Mouse (Mus musculus) limb, embryonic 13.5 days (tissue): ENCODE data around the gene Slc25a36. TPM values are rescaled to one million over a fixed set of nuclear protein-coding genes. Genes with fewer than 3 reads are reported as not detected.

Source experiments
- ATAC-seq: fragments of 200-750 bp; cut with Nextera tagmentation; 2 replicates; pipeline ENCODE4 v1.8.0; 2017; ENCODE audit warnings: low read depth, moderate number of reproducible peaks, moderate TSS enrichment; ENCODE audit not compliant: low FRiP score
- H3K27ac ChIP-seq: fragments of 300-500 bp; sonication (generic); 2 replicates; pipeline ENCODE4 v1.5.1; 2015; ENCODE audit warnings: inconsistent platforms, mild to moderate bottlenecking, moderate library complexity
- H3K27me3 ChIP-seq: fragments of 300-500 bp; sonication (generic); 2 replicates; pipeline ENCODE4 v1.6.1; 2015; ENCODE audit warnings: mild to moderate bottlenecking, inconsistent platforms
- H3K36me3 ChIP-seq: fragments of 300-500 bp; sonication (generic); 2 replicates; pipeline ENCODE4 v1.6.1; 2015; ENCODE audit warnings: inconsistent platforms, mild to moderate bottlenecking, moderate library complexity
- H3K4me1 ChIP-seq: fragments of 300-500 bp; sonication (generic); 2 replicates; pipeline ENCODE4 v1.6.1; 2015; ENCODE audit warnings: inconsistent platforms
- H3K4me2 ChIP-seq: fragments of 300-500 bp; sonication (generic); replicated peaks from 2 replicates; pipeline ENCODE4 v1.6.1; 2015; ENCODE audit warnings: inconsistent platforms, mild to moderate bottlenecking, moderate library complexity
- H3K4me3 ChIP-seq: fragments of 300-500 bp; sonication (generic); 2 replicates; pipeline ENCODE4 v1.5.1; 2015; ENCODE audit warnings: moderate library complexity, mild to moderate bottlenecking, inconsistent platforms
- H3K9ac ChIP-seq: fragments of 300-500 bp; sonication (generic); 2 replicates; pipeline ENCODE4 v1.6.1; 2015; ENCODE audit warnings: mild to moderate bottlenecking, inconsistent platforms
- H3K9me3 ChIP-seq: fragments of 300-500 bp; sonication (generic); 2 replicates; pipeline ENCODE4 v1.6.1; 2016; ENCODE audit warnings: inconsistent platforms
- WGBS: fragments of 180-500 bp; shearing (Covaris S2); methylation state at CpG from one replicate; pipeline ENCODE4 v1.1.7; 2015; 5-methylcytosine and 5-hydroxymethylcytosine counted together
- polyA plus RNA-seq: library from polyadenylated mRNA; unstranded; fragments of >200 nt; fragmentation: Nextera tagmentation; extraction: Ambion mirVana; gene quantifications from 2 replicates; pipeline ENCODE4 v1.2.1, GENCODE M21; 2015

The Slc25a36 gene
- 101 and 103 TPM in 2 replicates for polyA plus RNA-seq

GRCm38 (mm10) chr9:97110571-97111390 is at the start of gene Slc25a36:
TSS of gene Slc25a36 (minus strand) at chr9:97111157.
- H3K27ac ChIP-seq = peak within 1 kb of the TSS; percentile 93
- H3K9ac ChIP-seq = peak within 1 kb of the TSS; percentile 96
- H3K4me3 ChIP-seq = peak within 1 kb of the TSS; percentile 89
- peak; percentile 99 for ATAC-seq
- peak within 1 kb of the TSS; percentile 67 for H3K4me2 ChIP-seq
- no peaks in the 10 kb centered on the region for H3K9me3 ChIP-seq
- under 1% methylated on average over 91 of the region's 91 CpGs for WGBS
- H3K27me3 ChIP-seq = no peaks in the 10 kb centered on the region
- H3K4me1 ChIP-seq = peaks cover 25% of the 10 kb centered on the region
- peaks cover 6% of the 10 kb centered on the region; the same call in 1 of the 2 replicates for H3K36me3 ChIP-seq

GRCm38 (mm10) chr9:97158412-97158811 is 47.5 kb upstream of the Slc25a36 start:
- 67% methylated on average over 3 of the region's 3 CpGs for WGBS

GRCm38 (mm10) chr9:97155981-97156380 is 45.0 kb upstream of the Slc25a36 start:
- H3K9me3 ChIP-seq = no peaks in the 10 kb centered on the region
- WGBS = 56% methylated on average over 3 of the region's 3 CpGs
- no peak overlapping the region for H3K9ac ChIP-seq

More at GRCm38 (mm10) chr9:97158412-97158811, 47.5 kb upstream of the Slc25a36 start:
- peaks cover 4% of the 10 kb centered on the region; the same call in 1 of the 2 replicates for H3K27me3 ChIP-seq
- no peak overlapping the region for H3K9ac ChIP-seq
- no peaks in the 10 kb centered on the region for H3K36me3 ChIP-seq
- no peak overlapping the region for H3K27ac ChIP-seq
- no peaks in the 10 kb centered on the region for H3K9me3 ChIP-seq
- ATAC-seq = no peak
- H3K4me2 ChIP-seq = no peak overlapping the region
- H3K4me1 ChIP-seq = no peaks in the 10 kb centered on the region
- no peak overlapping the region for H3K4me3 ChIP-seq

GRCm38 (mm10) chr9:97154956-97155355 is 44.0 kb upstream of the Slc25a36 start:
- no peaks in the 10 kb centered on the region for H3K27me3 ChIP-seq

More at GRCm38 (mm10) chr9:97155981-97156380, 45.0 kb upstream of the Slc25a36 start:
- H3K4me1 ChIP-seq = no peaks in the 10 kb centered on the region
- H3K4me2 ChIP-seq = no peak overlapping the region
- H3K27me3 ChIP-seq = no peaks in the 10 kb centered on the region; the same call in 1 of the 2 replicates
- H3K27ac ChIP-seq = no peak overlapping the region
- H3K36me3 ChIP-seq = no peaks in the 10 kb centered on the region
- H3K4me3 ChIP-seq = no peak overlapping the region
- ATAC-seq = no peak

GRCm38 (mm10) chr9:97153006-97153405 is 42.0 kb upstream of the Slc25a36 start:
- no peaks in the 10 kb centered on the region for H3K9me3 ChIP-seq
- WGBS = 81% methylated on average over 3 of the region's 3 CpGs
- no peaks in the 10 kb centered on the region for H3K36me3 ChIP-seq
- H3K9ac ChIP-seq = no peak overlapping the region
- ATAC-seq = no peak
- no peak overlapping the region for H3K27ac ChIP-seq
- no peak overlapping the region for H3K4me3 ChIP-seq
- H3K27me3 ChIP-seq = no peaks in the 10 kb centered on the region
- H3K4me1 ChIP-seq = no peaks in the 10 kb centered on the region
- H3K4me2 ChIP-seq = no peak overlapping the region

More at GRCm38 (mm10) chr9:97154956-97155355, 44.0 kb upstream of the Slc25a36 start:
- H3K36me3 ChIP-seq = no peaks in the 10 kb centered on the region
- H3K4me1 ChIP-seq = no peaks in the 10 kb centered on the region
- WGBS = 86% methylated on average over 4 of the region's 4 CpGs
- ATAC-seq = no peak
- no peak overlapping the region for H3K27ac ChIP-seq
- no peak overlapping the region for H3K4me2 ChIP-seq
- no peaks in the 10 kb centered on the region for H3K9me3 ChIP-seq
- H3K4me3 ChIP-seq = no peak overlapping the region
- no peak overlapping the region for H3K9ac ChIP-seq

- Histone ChIP-seq H3K4me2 (no peak overlapping the region), H3K27me3 (no peaks in the 10 kb centered on the region), H3K9me3 (no peaks in the 10 kb centered on the region), H3K27ac (no peak overlapping the region), H3K4me1 (0 out of 2 replicates have a peak, but pooled peaks cover 3% of the 10 kb centered on the region), H3K36me3 (no peaks in the 10 kb centered on the region), H3K4me3 (no peak overlapping the region), H3K9ac (no peak overlapping the region)
- no peak for ATAC-seq
- 73% methylated on average over 2 of the region's 2 CpGs for WGBS
These were observed 36.3 kb upstream of the Slc25a36 start for GRCm38 (mm10) chr9:97147270-97147669.

- Histone ChIP-seq H3K4me1 (0 out of 2 replicates have a peak, but pooled peaks cover 3% of the 10 kb centered on the region), H3K27me3 (no peaks in the 10 kb centered on the region), H3K36me3 (no peaks in the 10 kb centered on the region), H3K4me3 (no peak overlapping the region), H3K9me3 (no peaks in the 10 kb centered on the region), H3K4me2 (no peak overlapping the region), H3K27ac (no peak overlapping the region), H3K9ac (no peak overlapping the region)
- no peak for ATAC-seq
- 75% methylated on average over 6 of the region's 6 CpGs for WGBS
These were observed 34.4 kb upstream of the Slc25a36 start for GRCm38 (mm10) chr9:97145351-97145750.

GRCm38 (mm10) chr9:97143416-97143815 is 32.5 kb upstream of the Slc25a36 start:
- Histone ChIP-seq H3K9ac (no peak overlapping the region), H3K27ac (no peak overlapping the region), H3K9me3 (no peaks in the 10 kb centered on the region), H3K36me3 (no peaks in the 10 kb centered on the region), H3K27me3 (no peaks in the 10 kb centered on the region), H3K4me2 (no peak overlapping the region), H3K4me3 (no peak overlapping the region), H3K4me1 (0 out of 2 replicates have a peak, but pooled peaks cover 3% of the 10 kb centered on the region)
- WGBS = 87% methylated on average over 5 of the region's 5 CpGs
- no peak for ATAC-seq

GRCm38 (mm10) chr9:97142558-97142957 is 31.6 kb upstream of the Slc25a36 start:
- H3K9me3 ChIP-seq = no peaks in the 10 kb centered on the region
- no peaks in the 10 kb centered on the region for H3K27me3 ChIP-seq
- H3K4me2 ChIP-seq = no peak overlapping the region
- ATAC-seq = no peak
- no peak overlapping the region for H3K27ac ChIP-seq
- 88% methylated on average over 1 of the region's 1 CpGs for WGBS
- H3K36me3 ChIP-seq = no peaks in the 10 kb centered on the region
- H3K4me1 ChIP-seq = 0 out of 2 replicates have a peak, but pooled peaks cover 3% of the 10 kb centered on the region
- H3K9ac ChIP-seq = no peak overlapping the region
- H3K4me3 ChIP-seq = no peak overlapping the region

GRCm38 (mm10) chr9:97141723-97142122 is 30.8 kb upstream of the Slc25a36 start:
- Histone ChIP-seq H3K9me3 (no peaks in the 10 kb centered on the region), H3K4me2 (no peak overlapping the region), H3K27ac (no peak overlapping the region), H3K4me3 (no peak overlapping the region), H3K9ac (no peak overlapping the region), H3K27me3 (no peaks in the 10 kb centered on the region), H3K4me1 (no peaks in the 10 kb centered on the region), H3K36me3 (no peaks in the 10 kb centered on the region)
- no peak for ATAC-seq
- WGBS = 44% methylated on average over 2 of the region's 2 CpGs

GRCm38 (mm10) chr9:97140145-97140932 is 29.4 kb upstream of the Slc25a36 start:
- H3K36me3 ChIP-seq = no peaks in the 10 kb centered on the region
- H3K4me1 ChIP-seq = no peaks in the 10 kb centered on the region
- H3K9me3 ChIP-seq = no peaks in the 10 kb centered on the region
- H3K9ac ChIP-seq = no peak overlapping the region
- H3K27ac ChIP-seq = no peak overlapping the region
- no peak overlapping the region for H3K4me2 ChIP-seq
- no peak overlapping the region for H3K4me3 ChIP-seq
- H3K27me3 ChIP-seq = peaks cover 3% of the 10 kb centered on the region; the same call in 1 of the 2 replicates
- WGBS = 86% methylated on average over 10 of the region's 10 CpGs
- no peak for ATAC-seq

GRCm38 (mm10) chr9:97137678-97138077 is 26.7 kb upstream of the Slc25a36 start:
- WGBS = 87% methylated on average over 4 of the region's 4 CpGs
- Histone ChIP-seq H3K27ac (no peak overlapping the region), H3K27me3 (peaks cover 3% of the 10 kb centered on the region; the same call in 1 of the 2 replicates), H3K36me3 (no peaks in the 10 kb centered on the region), H3K9ac (no peak overlapping the region), H3K4me2 (no peak overlapping the region), H3K4me3 (no peak overlapping the region), H3K9me3 (no peaks in the 10 kb centered on the region), H3K4me1 (no peaks in the 10 kb centered on the region)
- no peak for ATAC-seq
